Mouse (Mus musculus): ENCODE data around the gene Cpb1.

GRCm38 (mm10) chr3:20288761-20289160, 13.2 kb upstream of the Cpb1 start:
- TF ChIP-seq CTCF (IDR thresholded peaks at IDR 0.05; ENCODE audit: low read depth): no peak
- no peak for TF ChIP-seq EP300 (optimal IDR thresholded peaks at IDR 0.05)
